Mouse (Mus musculus) adrenal gland, adult 2 months (tissue): ENCODE results near the gene Ube2h. TPM values are rescaled to one million over a fixed set of nuclear protein-coding genes. Genes with fewer than 3 reads are reported as not detected.
A peak's percentile ranks its signal among the peaks of the same experiment; 100 is the strongest.
"Not testable (repeated sequence)": the region's sequence is repeated elsewhere in the genome, so short reads cannot be mapped to it uniquely, and the experiment has no call there.

Experiments used
- DNase-seq: peaks from one replicate; pipeline ENCODE4 v3.0.0; 2021
- polyA plus RNA-seq: library from polyadenylated mRNA; depleted of rRNA; stranded (reverse); fragments of >200 nt; gene quantifications from 2 replicates; pipeline ENCODE4 v1.2.3, GENCODE M21; 2012
- total RNA-seq, 2 experiments: library from RNA; stranded (reverse); gene quantifications; 2 replicates each; pipeline ENCODE4 v1.2.3; 2021

Gene Ube2h
- total and polyA plus RNA-seq, 3 experiments: 94.9 to 150 (median 129) TPM

DNA sequence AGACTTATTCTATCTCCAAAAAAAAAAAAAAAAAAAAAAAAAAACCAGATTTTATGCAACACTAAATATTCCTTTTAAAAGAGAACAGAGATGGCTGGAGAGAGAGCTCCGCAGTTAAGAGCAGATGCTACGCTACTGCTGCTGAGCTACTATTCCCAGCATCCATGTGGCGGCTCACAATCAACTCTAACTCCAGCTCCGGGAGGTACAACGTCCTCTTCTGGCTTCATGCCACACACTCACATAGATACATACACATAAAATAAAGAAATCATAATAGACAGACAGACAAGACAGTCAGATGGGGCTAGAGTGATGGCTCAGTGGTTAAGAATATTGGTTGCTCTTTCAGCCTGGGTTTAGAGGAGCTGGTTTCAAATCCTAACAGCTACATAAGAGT is 58.9 kb downstream of the Ube2h start:
- no peak for DNase-seq

DNA sequence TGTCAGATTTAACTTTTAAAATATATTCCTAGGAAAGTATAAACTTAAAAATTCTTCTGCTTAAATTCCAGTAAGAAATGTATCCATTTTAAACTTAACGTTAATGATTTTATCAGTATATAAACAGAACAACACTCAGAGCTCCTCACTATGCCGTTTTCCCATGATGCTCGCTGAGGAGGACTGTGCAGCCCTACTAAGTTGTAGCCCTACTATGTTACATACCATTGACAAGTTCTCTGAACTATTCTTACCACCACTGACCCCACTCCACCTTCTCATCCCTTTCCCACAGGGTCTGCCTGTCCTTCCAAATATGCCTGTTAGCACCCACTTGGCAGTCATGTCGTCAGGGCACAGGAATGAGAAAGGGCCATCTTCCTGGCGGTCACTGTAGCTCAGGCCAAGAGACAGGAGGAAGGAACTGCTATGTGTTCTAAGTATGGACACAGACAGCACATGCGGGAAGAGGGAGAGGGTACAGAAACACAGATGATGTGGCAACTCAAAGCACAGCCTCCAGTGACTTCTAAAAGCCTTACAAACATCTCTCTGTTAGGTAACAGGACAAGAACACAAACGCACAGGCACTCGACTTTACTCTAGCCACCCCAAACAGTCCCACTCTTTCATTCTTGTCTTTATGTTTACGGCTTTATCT is 60.9 kb downstream of the Ube2h start:
- no peak for DNase-seq

- DNase-seq: no peak
Observed at GRCm38 (mm10) chr6:30242928-30243327, 61.4 kb downstream of the Ube2h start.

- DNase-seq: no peak
Observed at GRCm38 (mm10) chr6:30240105-30240504, 64.2 kb downstream of the Ube2h start.

DNA sequence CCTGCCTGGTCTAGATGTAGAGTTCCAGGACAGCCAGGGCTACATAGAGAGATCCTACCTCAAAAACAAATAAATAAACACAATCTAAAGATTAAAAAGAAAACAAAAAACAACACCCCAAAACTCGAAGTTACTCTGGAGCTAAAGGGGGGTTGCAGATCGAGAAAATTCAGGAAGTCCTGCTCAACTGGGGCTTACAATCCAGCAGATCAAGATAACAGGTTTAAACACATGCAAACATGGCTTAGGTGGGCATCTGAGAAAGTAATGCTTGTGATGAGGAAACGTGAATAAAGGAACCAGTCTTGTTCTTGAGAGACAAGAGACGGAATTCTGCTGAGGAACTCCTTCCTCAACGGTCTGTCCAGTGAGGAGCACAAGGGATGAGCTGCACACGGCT is 65.1 kb downstream of the Ube2h start:
- DNase-seq: no peak

GRCm38 (mm10) chr6:30238079-30238478 is 66.3 kb downstream of the Ube2h start:
- no peak for DNase-seq

DNA sequence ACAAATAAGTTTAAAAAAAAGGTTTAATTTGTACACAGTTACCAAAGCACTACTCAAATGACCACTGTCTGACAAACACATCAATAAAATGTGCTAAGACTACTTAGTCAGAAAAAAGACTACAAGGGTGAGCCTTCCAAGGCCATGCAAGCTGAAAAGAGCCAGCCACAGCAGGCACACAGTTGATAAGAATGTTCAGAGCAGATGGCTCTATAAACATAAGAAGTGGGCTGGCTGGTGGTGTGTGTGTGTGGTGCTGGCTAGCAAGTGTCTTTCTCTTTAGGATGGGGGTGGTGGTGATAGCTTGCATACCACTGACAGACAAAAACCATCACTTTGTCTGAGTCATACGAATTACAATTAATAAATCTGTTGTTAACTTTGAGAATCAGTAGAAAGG is 67.8 kb downstream of the Ube2h start:
- peak; percentile 69 for DNase-seq

- DNase-seq: no peak
Observed at GRCm38 (mm10) chr6:30231758-30232293, 72.5 kb downstream of the Ube2h start.

GRCm38 (mm10) chr6:30230246-30230645 is 74.1 kb downstream of the Ube2h start:
- DNase-seq: no peak

DNA sequence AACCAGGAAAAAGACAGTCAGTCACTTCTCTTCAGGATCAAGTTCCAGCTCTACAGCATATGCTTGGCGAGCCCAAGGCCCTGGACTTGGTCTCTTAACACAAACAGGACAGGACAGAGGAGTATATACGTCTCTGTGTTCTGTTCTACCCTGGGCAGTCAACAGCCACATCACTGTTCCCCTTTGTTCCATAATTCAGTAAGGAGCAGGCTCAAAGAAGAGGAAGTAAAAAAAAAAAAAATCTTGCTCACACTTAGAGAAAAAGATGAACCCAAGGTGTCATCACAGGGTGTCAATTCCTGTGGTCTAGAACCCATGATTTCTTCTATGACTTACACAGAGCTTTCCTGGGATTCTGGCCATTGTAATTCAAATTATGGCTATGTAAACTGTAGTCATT is 75.4 kb downstream of the Ube2h start:
- no peak for DNase-seq

GRCm38 (mm10) chr6:30228353-30228752 is 76.0 kb downstream of the Ube2h start:
- no peak for DNase-seq

DNA sequence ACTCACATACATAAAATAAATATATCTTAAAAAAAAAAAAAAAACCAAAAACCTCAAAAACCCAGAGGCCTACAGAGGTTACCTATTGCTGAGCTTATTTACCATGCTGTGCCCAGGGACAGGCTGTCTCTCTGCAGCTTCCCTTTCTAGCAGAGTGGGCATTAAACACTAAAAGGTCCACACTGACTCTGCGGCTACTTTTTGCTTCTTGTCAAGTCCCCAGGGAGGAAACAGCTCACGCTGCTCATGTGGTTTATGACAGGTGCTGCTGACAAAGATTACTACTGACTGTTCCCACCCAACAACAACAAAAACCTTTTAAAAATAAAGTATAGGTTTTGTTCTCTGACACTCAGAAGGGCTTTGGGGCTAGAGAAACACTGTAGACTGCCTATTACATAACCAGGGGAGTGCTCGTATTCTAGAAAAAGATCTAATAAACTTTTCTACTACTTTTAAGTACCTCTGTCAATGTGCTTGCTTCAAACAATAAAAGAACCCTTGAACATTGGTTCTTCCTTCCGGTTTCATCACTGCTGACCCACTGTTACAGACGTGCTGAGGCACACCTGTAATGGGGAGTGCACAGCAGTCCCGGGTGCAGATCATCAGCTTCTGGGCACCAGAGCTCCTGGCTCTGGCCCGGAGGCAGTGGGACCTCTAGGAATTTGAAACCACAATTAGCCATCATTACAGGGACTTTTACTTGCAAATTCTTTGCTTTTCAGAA is 77.2 kb downstream of the Ube2h start:
- DNase-seq: no peak

- DNase-seq: no peak
Observed at GRCm38 (mm10) chr6:30224693-30225092, 79.6 kb downstream of the Ube2h start.

DNA sequence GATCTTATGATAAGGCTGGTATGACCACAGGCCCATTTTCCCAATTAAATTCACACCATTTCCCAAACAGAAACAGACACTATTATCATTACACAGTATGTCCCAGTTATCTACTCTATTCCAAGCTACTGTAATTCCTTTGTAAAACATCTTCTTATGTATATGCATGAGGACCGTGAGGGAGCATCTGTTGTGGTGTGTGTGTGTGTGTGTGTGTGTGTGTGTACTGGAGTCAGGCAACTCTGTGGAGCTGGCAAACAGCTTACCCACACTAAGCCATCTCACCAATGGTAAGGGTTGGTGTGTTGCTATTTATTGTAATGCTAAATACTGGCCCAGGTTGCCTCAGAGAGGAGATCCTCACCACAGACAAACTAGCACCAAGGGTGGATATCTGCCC is 82.0 kb downstream of the Ube2h start:
- DNase-seq: no peak

DNA sequence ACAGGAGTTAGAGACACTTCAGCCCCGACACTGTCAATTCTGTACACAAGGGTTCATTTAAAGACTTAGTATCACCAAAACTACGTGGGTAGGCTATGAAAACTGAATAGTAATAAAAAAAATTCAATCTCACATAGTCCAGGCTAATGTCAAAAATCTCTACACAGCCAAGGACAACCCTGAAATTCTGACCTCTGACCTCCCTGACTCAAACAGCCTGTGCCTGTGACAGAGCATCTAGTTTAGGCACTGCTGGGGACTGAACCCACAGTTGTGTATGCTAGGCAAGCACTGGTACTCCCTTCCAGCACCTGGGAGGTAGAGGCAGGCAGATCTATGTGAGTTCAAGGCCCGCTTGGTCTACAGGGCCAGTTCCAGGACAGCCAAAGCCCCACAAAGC is 86.8 kb downstream of the Ube2h start:
- peak; percentile 70 for DNase-seq

GRCm38 (mm10) chr6:30212468-30212867 is 91.9 kb downstream of the Ube2h start:
- DNase-seq: peak; percentile 21

DNA sequence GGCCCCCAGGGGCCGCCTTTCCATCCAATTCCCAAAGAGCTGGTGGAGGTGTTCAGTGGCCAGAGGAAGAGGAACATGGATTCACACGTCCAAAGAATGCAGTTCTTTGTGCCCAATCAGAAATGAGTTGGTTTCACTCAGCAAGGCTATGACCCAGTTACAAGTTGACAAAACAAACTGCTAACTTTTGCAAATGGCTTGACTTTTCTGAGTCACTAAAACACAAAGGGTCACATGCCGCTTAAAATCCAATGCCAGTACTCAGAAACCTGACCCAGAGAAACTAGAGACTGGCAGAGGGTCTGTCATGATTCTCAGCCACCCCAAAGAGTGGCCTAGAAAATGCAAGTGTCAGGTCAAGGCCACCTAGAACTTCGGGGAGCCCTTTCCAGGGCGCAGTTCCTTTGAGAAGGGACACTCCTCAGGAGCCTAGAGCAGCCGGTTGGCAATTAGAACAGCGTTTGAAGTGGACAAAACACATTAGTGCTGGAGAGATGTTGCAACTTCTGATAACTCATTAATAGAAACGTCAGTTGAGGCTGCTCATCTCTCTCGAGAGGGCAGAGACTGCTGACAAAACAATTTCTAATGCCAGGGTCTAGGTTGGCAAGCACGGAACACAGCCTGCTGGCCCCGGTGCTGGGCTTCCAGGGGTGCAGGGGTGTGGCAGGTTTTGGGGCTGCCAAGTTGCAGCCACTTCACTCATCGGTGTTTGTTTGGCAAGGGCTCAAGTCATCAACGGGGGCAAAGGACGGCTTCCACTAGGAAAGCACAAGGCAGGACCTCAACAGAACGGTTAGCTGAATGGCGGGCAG is 92.5 kb downstream of the Ube2h start:
- DNase-seq: peak; percentile 74

DNA sequence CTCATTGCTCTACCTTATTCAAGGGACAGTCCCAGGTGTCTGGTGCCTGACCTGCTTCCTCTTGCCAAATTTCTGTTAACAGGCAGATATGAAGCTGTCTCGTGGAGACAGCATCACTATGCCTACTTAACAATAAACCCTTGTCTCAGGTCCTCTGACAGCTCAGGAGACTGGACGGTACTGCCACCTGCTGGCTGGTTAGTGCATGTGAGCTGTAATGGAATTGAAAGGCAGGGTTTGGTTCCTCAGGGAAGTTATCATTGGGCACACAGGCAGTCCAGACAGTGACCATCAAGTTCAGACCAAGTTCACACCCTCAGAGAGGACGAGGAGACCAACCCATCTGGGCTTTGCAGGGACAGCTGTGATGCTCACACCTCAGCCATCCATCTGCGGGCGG is 93.6 kb downstream of the Ube2h start:
- peak; percentile 74 for DNase-seq

DNA sequence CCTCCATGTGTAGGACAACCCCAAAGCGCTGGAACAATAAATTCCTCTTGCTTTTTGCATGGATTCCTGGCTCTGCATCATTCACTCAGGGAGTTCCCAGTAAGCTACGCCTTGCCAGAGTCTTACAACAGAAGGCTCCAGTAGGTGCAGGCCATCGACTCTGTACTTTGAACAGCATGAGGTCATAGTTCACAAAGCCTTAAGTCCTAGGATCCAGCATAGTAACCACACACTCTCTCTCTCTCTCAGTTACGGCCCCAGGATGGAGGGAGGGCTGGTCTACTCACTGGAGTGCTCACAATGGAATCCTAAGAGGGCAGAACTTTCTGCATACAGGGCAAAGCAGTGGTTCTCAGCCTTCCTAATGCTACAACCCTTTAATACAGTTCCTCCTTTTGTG is 95.5 kb downstream of the Ube2h start:
- no peak for DNase-seq

DNA sequence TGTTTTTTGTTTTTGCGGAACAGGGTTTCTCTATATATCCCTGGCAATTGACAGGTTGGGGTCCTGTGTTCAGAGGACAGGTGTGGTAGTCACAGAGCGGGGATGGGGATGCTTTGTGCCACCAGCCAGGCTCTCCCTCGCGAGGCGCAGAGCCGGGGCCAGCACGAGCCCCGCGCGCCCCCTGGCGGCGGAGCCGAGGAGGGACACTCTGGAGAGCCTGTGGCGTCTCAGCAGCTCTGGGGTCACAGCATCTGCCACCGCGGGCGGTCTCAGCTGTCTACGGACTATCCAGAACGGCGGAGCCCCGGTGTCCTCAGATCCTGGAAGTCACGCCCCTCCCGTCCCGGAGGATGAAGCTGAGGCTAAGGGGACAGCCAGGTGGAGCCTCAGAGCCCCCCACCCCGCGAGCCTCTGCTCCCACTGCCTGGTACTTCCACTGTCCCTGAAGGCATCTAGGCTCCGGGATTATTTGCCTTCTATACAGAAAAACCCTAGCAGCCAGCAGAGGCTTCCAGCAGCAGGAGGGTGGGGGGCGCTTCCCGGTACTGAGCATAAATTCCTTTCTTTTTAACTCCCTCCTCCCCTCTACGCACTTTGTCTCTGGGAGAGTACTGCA is 98.6 kb downstream of the Ube2h start:
- peak; percentile 80 for DNase-seq

DNA sequence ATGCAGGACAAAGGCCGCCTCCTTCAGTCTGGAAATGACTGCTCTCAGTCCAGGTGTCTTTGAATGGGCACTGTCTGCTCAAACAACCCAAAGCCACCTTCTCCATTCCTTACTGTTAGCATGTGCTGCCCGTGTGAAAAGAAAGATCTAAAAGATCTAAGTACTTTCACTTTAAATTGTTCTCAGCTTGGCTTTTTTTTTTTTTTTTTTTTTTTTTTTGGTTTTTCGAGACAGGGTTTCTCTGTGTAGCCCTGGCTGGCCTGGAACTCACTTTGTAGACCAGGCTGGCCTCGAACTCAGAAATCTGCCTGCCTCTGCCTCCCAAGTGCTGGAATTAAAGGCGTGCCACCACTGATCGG is 99.2 kb downstream of the Ube2h start:
- not testable (repeated sequence) for DNase-seq
